Mouse (Mus musculus): ENCODE measurements around the gene H2-T22. TPM values are rescaled to one million over a fixed set of nuclear protein-coding genes. Genes with fewer than 3 reads are reported as not detected.

The H2-T22 gene
- polyA plus RNA-seq, 1 experiment, result not detected

DNA sequence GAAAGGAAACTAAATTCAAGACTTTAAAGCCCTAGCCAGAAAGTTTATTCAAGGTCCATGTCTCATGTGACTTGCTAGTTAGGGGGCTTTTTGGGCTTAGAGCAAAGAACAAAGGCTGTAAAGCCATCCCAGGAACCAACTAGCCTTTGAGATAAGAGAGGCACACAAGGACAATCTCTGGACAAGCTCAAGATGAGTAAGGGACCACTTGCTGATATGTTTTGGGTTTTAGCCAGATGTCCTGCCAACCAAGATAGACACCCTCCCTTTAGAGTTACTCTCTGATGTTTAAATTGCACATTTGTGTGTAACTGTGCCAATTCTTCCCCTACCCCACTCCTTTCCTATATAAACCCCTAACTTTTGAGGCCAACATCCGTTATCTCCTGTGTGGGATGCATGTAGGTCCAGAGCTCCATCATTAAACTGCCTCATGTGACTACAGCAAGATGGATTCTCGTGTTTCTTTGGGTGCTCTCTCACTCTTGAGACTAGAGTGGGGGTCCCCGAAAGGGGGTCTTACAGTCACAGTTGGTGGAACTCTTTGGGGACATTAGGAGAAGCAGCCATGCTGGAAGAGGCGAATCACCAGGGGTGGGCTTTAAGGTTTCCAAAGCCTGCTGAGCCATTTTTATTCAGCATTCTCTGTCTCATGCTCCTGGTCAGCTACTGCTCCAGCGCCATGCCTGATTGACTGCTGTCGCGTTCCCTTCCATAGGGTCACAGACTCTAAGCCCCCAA is 13.5 kb downstream of the H2-T22 start:
- TF ChIP-seq CTCF (IDR thresholded peaks at IDR 0.05; ENCODE audit: insufficient read depth, low read depth, low read length), result no peak
- no peak for TF ChIP-seq POLR2A (IDR thresholded peaks at IDR 0.05; ENCODE audit: insufficient read depth, low read depth, low read length)
- H3K27ac ChIP-seq (ENCODE audit: insufficient read depth, low read depth, low read length), result no peak overlapping the region

DNA sequence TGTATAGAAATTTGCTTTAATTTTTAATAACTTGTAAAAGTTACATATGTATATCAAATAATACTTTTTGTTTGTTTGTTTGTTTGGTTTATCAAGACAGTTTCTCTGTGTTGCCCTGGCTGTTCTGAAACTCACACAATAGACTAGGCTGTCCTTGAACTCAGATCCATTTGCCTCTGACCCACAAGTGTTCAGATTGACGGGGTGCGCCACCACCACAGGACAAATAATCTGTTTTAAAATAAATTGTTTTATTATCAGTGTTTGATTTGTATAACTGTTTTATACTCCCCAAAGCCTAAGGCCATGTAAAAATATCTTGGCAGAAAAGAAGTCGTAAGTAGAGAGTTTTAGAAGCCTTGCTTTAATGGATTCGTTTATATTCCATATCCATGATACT is 14.9 kb downstream of the H2-T22 start:
- Histone ChIP-seq H3K4me3 (ENCODE audit: insufficient read depth, low read depth, low read length) (no peak overlapping the region), H3K4me1 (ENCODE audit: control insufficient read depth, insufficient read depth, low read length) (peaks cover 20% of the 10 kb centered on the region), H3K27ac (ENCODE audit: insufficient read depth, low read depth, low read length) (no peak overlapping the region)
- no peak for TF ChIP-seq POLR2A (IDR thresholded peaks at IDR 0.05; ENCODE audit: insufficient read depth, low read depth, low read length)
- TF ChIP-seq CTCF (IDR thresholded peaks at IDR 0.05; ENCODE audit: insufficient read depth, low read depth, low read length), result no peak
- WGBS, result 93% methylated on average over 4 of the region's 4 CpGs

More for the DNA sequence above, 13.5 kb downstream of the H2-T22 start:
- Histone ChIP-seq H3K4me1 (ENCODE audit: control insufficient read depth, insufficient read depth, low read length) (peaks cover 15% of the 10 kb centered on the region), H3K4me3 (ENCODE audit: insufficient read depth, low read depth, low read length) (no peak overlapping the region)
- 89% methylated on average over 7 of the region's 7 CpGs for WGBS

DNA sequence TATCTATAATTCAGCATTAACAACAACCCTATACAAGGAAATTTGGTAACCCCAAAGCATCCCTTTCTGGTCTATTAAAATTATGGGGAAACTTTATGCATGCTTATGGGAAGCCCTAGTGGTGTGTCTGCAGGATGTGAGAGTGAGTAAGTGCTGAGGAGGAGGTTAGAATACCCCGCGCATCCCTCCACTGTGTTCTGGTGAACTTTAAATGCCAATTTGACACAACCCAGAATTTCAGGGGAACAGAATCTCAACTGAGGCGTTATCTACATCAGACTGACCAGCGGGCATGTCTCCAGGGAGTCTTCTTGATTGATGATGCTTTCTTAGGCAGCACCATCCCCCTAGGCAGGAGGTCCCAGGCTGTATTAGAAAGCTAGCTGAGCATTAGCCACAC is 16.6 kb downstream of the H2-T22 start:
- peaks cover 9% of the 10 kb centered on the region for H3K4me1 ChIP-seq (ENCODE audit: control insufficient read depth, insufficient read depth, low read length)
- TF ChIP-seq CTCF (IDR thresholded peaks at IDR 0.05; ENCODE audit: insufficient read depth, low read depth, low read length) (no peak), POLR2A (IDR thresholded peaks at IDR 0.05; ENCODE audit: insufficient read depth, low read depth, low read length) (no peak)
- 68% methylated on average over 4 of the region's 4 CpGs for WGBS

DNA sequence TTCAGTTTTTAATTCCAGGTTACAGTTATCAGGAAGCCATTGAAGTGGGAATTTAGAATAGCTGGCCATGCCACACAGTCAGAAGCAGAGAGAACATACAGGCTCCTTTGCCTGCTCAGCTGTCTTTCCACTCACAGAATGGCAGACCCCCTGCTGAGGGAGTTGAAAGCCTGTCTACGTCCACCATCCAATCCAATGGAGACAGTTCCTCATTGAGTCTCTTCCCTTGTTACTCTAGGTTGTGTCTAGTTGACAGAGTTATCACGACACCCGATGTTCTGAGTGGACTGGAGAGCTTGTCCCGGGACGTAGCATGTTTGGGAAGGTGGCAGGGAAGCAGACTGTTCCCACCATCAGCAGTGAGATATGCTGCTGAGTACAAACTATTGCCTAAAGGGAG is 17.4 kb downstream of the H2-T22 start:
- no peak overlapping the region for H3K4me3 ChIP-seq (ENCODE audit: insufficient read depth, low read depth, low read length)
- WGBS, result 56% methylated on average over 5 of the region's 5 CpGs
- no peak for TF ChIP-seq POLR2A (IDR thresholded peaks at IDR 0.05; ENCODE audit: insufficient read depth, low read depth, low read length)
- H3K27ac ChIP-seq (ENCODE audit: insufficient read depth, low read depth, low read length), result no peak overlapping the region
- H3K4me1 ChIP-seq (ENCODE audit: control insufficient read depth, insufficient read depth, low read length), result peaks cover 14% of the 10 kb centered on the region

More for the DNA sequence above, 16.6 kb downstream of the H2-T22 start:
- Histone ChIP-seq H3K27ac (ENCODE audit: insufficient read depth, low read depth, low read length) (no peak overlapping the region), H3K4me3 (ENCODE audit: insufficient read depth, low read depth, low read length) (no peak overlapping the region)

DNA sequence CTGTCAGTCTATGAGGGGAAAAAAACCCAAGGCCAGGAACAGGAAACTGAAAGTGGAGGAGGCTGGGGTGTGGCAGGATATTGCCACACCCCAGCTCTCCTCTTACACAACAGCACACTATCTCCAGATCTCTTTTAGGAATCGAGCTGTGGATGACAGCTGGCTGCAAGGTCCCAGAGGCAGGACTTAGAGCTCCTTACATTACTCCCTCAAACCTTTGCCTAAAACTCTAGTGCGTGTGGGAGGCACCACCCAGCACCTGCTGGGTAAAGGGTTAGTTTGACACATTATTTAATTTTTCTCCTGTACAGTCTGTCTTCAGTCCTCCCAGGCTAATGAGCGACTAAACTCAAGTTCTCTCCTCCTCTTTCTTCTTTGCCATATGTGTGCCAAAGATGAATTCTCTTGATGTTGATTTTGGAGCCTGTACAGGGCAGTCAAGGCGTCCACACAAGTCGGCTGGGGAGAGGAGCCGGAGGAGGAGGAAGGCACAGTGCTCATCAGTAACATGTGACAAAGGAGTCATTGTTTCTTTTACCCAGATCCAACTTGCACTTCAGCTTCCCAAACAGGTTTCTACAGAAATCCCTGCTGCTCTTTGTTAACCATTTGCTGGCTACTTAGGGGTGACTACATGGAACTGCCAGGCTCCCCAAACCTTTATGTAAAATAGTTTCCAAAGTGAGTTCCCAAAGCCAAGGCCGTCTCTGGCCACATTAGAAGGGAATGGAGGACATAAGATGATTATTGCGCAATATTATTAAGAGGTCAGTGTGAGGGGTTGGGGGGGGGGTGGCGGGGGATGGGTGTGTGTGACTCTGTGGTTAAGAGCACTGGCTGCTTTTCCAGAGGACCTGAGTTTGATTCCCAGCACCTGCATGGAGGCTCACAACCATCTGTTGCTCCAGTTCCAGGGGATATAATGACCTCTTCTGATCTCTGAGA is 18.6 kb downstream of the H2-T22 start:
- TF ChIP-seq CTCF (IDR thresholded peaks at IDR 0.05; ENCODE audit: insufficient read depth, low read depth, low read length) (no peak), POLR2A (IDR thresholded peaks at IDR 0.05; ENCODE audit: insufficient read depth, low read depth, low read length) (no peak)
- 55% methylated on average over 9 of the region's 9 CpGs for WGBS
- peaks cover 14% of the 10 kb centered on the region for H3K4me1 ChIP-seq (ENCODE audit: control insufficient read depth, insufficient read depth, low read length)
- no peak overlapping the region for H3K27ac ChIP-seq (ENCODE audit: insufficient read depth, low read depth, low read length)
- H3K4me3 ChIP-seq (ENCODE audit: insufficient read depth, low read depth, low read length), result no peak overlapping the region

DNA sequence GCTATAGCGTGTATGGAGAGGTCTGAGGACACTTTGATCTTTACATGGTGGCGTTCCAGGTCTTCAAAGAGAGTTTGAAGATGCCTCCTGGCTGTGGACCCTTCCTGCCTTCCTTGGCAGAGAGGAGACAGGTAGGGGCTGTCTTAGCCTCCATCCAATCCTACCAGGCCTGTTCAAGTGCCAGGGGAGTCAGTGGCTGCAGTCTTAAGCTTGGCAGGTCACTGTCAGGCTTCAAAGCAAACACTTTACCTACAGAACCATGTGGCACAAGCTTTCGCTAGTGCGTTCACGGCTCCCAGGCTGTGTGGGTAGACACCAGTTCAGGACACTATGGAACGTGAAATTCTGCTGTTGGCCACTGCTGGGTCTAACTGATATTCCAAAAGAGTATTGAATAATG is 19.6 kb downstream of the H2-T22 start:
- H3K27ac ChIP-seq (ENCODE audit: insufficient read depth, low read depth, low read length), result no peak overlapping the region
- no peak overlapping the region for H3K4me3 ChIP-seq (ENCODE audit: insufficient read depth, low read depth, low read length)
- WGBS, result 91% methylated on average over 6 of the region's 6 CpGs
- no peak for TF ChIP-seq CTCF (IDR thresholded peaks at IDR 0.05; ENCODE audit: insufficient read depth, low read depth, low read length)
- peaks cover 14% of the 10 kb centered on the region for H3K4me1 ChIP-seq (ENCODE audit: control insufficient read depth, insufficient read depth, low read length)

DNA sequence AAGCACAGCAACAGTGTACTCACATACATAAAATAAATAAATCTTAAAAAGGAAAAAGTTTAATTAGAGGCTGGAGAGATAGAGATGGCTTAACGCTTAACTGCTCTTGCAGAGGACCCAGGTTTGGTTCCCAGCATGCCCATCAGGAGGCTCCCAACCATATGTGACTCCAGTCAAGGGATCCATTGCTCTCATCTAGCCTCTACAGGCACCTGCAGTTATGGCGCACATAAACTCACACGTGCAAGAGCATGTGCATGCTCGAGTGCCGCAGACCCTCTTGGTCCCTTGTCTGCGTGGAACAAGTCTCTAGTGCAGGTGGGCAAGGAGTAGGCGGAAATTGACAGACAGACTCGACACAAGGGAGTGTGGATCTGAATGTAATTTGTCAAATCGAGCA is 20.4 kb downstream of the H2-T22 start:
- TF ChIP-seq CTCF (IDR thresholded peaks at IDR 0.05; ENCODE audit: insufficient read depth, low read depth, low read length) (no peak), POLR2A (IDR thresholded peaks at IDR 0.05; ENCODE audit: insufficient read depth, low read depth, low read length) (no peak)
- peaks cover 14% of the 10 kb centered on the region for H3K4me1 ChIP-seq (ENCODE audit: control insufficient read depth, insufficient read depth, low read length)
- WGBS, result 95% methylated on average over 9 of the region's 9 CpGs
- H3K27ac ChIP-seq (ENCODE audit: insufficient read depth, low read depth, low read length), result no peak overlapping the region
- no peak overlapping the region for H3K4me3 ChIP-seq (ENCODE audit: insufficient read depth, low read depth, low read length)

DNA sequence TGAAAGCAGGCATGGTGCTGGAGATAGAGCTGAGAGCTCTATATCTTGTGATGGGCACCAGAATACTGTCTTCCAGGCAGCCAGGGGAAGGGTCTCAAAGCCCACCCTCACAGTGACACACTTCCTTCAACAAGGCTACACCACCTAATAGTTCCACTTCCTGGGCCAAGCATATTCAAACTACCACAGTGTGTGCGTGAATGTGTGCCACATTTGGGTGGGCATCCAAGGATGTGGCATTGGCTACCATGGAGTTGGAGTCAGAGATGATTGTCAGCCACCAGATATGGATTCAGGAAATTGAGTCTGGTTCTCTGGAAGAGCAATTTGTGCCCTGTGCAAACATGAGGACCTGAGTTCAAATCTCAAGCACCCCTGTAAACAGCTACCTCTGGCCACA is 21.2 kb downstream of the H2-T22 start:
- 97% methylated on average over 1 of the region's 1 CpGs for WGBS
- TF ChIP-seq POLR2A (IDR thresholded peaks at IDR 0.05; ENCODE audit: insufficient read depth, low read depth, low read length), result no peak
- no peak for TF ChIP-seq CTCF (IDR thresholded peaks at IDR 0.05; ENCODE audit: insufficient read depth, low read depth, low read length)
- Histone ChIP-seq H3K27ac (ENCODE audit: insufficient read depth, low read depth, low read length) (no peak overlapping the region), H3K4me1 (ENCODE audit: control insufficient read depth, insufficient read depth, low read length) (peaks cover 14% of the 10 kb centered on the region), H3K4me3 (ENCODE audit: insufficient read depth, low read depth, low read length) (no peak overlapping the region)

Measured in olfactory bulb, adult 2 months (tissue).